Mouse (Mus musculus) limb, embryonic 14.5 days (tissue): ENCODE measurements around the gene Prdx4. TPM values are rescaled to one million over a fixed set of nuclear protein-coding genes. Genes with fewer than 3 reads are reported as not detected.

Experiments used
- ATAC-seq: fragments of 200-750 bp; cut with Nextera tagmentation; 2 replicates; pipeline ENCODE4 v1.8.0; 2017; ENCODE audit warnings: low read depth, moderate number of reproducible peaks, moderate TSS enrichment; ENCODE audit not compliant: low FRiP score
- DNase-seq: peaks from one replicate; pipeline ENCODE4 v3.0.0-alpha.2; 2015; ENCODE audit warnings: low spot score
- H3K27ac ChIP-seq: fragments of 300-500 bp; sonication (generic); replicated peaks from 2 replicates; pipeline ENCODE4 v1.5.1; 2014; ENCODE audit warnings: low read depth, mild to moderate bottlenecking, low read length, moderate library complexity, mixed read lengths
- H3K27me3 ChIP-seq: fragments of 300-500 bp; sonication (generic); 2 replicates; pipeline ENCODE4 v1.6.1; 2014; ENCODE audit warnings: low read length, mixed read lengths; ENCODE audit not compliant: control insufficient read depth, insufficient read depth
- H3K36me3 ChIP-seq: fragments of 300-500 bp; sonication (generic); 2 replicates; pipeline ENCODE4 v1.6.1; 2014; ENCODE audit warnings: mild to moderate bottlenecking, low read length, moderate library complexity, mixed read lengths; ENCODE audit not compliant: control insufficient read depth, insufficient read depth
- H3K4me1 ChIP-seq: fragments of 300-500 bp; sonication (generic); 2 replicates; pipeline ENCODE4 v1.6.1; 2014; ENCODE audit warnings: antibody characterized with exemption, low read length, mixed read lengths; ENCODE audit not compliant: control insufficient read depth, insufficient read depth
- H3K4me2 ChIP-seq: fragments of 300-500 bp; sonication (generic); replicated peaks from 2 replicates; pipeline ENCODE4 v1.6.1; 2014; ENCODE audit warnings: low read depth, mild to moderate bottlenecking, low read length, moderate library complexity; ENCODE audit not compliant: severe bottlenecking
- H3K4me3 ChIP-seq: fragments of 300-500 bp; sonication (generic); replicated peaks from 2 replicates; pipeline ENCODE4 v1.5.1; 2014; ENCODE audit warnings: low read length
- H3K9ac ChIP-seq: fragments of 300-500 bp; sonication (generic); 2 replicates; pipeline ENCODE4 v1.6.1; 2014; ENCODE audit warnings: mild to moderate bottlenecking, low read depth, low read length, moderate library complexity; ENCODE audit not compliant: severe bottlenecking
- H3K9me3 ChIP-seq: fragments of 300-500 bp; sonication (generic); 2 replicates; pipeline ENCODE4 v1.6.1; 2016; ENCODE audit warnings: low read length; ENCODE audit not compliant: control insufficient read depth
- POLR2A ChIP-seq: fragments of 200-500 bp; IDR thresholded peaks from 2 replicates; pipeline ENCODE4 v1.8.0; 2012; ENCODE audit warnings: inconsistent platforms, mild to moderate bottlenecking, moderate library complexity, borderline replicate concordance; ENCODE audit not compliant: insufficient read depth, insufficient read length; ENCODE audit errors: extremely low read depth
- whole genome bisulfite sequencing: fragments of 180-500 bp; shearing (Covaris S2); extraction: QIAGEN DNeasy Blood & Tissue Kit; methylation state at CpG from one replicate; pipeline ENCODE4 v1.1.7; 2014; 5-methylcytosine and 5-hydroxymethylcytosine counted together
- polyA plus RNA-seq, 2 experiments: library from polyadenylated mRNA; depleted of rRNA in 1 of 2; stranded (reverse) in 1 of 2; unstranded in 1 of 2; fragments of >200 nt; fragmentation: Nextera tagmentation in 1 of 2; extraction: Ambion mirVana in 1 of 2; gene quantifications; 2 replicates each; pipeline versions ENCODE4 v1.2.1 to v1.2.3; 2012 to 2014

Gene Prdx4
- polyA plus RNA-seq, 2 experiments: 231 to 328 TPM

DNA sequence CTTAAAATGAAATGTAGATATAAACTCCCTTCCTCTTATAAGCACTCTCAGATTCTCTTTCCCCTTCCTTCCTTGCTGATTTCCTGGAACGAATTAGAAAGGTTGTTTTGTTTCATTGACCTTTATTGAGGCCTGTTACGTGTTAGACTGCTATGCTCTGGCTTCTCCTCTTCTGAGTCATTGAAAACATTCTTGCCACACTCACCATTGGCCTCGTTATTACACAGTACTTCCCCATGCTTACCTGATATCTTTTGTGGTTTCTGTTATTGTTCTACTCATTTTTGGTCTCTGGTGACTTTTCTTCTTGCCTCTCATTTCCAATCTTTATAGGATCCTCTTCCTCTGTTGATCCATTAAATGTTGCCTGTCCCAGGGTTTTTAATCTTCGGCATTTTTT lies 62.1 kb downstream of the Prdx4 start:
- H3K36me3 ChIP-seq: no peaks in the 10 kb centered on the region
- 65% methylated on average over 4 of the region's 4 CpGs for WGBS
- H3K9ac ChIP-seq: no peak overlapping the region
- no peak overlapping the region for H3K27ac ChIP-seq
- DNase-seq: no peak
- TF ChIP-seq POLR2A: no peak
- no peaks in the 10 kb centered on the region for H3K4me1 ChIP-seq
- no peak overlapping the region for H3K4me2 ChIP-seq
- no peaks in the 10 kb centered on the region for H3K27me3 ChIP-seq
- no peaks in the 10 kb centered on the region for H3K9me3 ChIP-seq
- H3K4me3 ChIP-seq: no peak overlapping the region
- ATAC-seq: no peak

Other genes starting within 250 kb of the Prdx4 start
- not detected in 2 replicates for gene Magea2, start 247.1 kb downstream of the Prdx4 start, polyA plus RNA-seq (2012; rRNA removed)
- not detected in 2 replicates for gene Magea2, start 247.1 kb downstream of the Prdx4 start, polyA plus RNA-seq (2014; fragmentation: Nextera tagmentation; extraction: Ambion mirVana)
- not detected in 2 replicates for gene Cldn34b2, start 212.3 kb downstream of the Prdx4 start, polyA plus RNA-seq (2012; rRNA removed)
- not detected in 2 replicates for gene Cldn34b2, start 212.3 kb downstream of the Prdx4 start, polyA plus RNA-seq (2014; fragmentation: Nextera tagmentation; extraction: Ambion mirVana)
- 60.7 and 77.5 TPM in 2 replicates for gene Sat1, start 124.3 kb downstream of the Prdx4 start, polyA plus RNA-seq (2012; rRNA removed)
- 160 and 163 TPM in 2 replicates for gene Sat1, start 124.3 kb downstream of the Prdx4 start, polyA plus RNA-seq (2014; fragmentation: Nextera tagmentation; extraction: Ambion mirVana)
- gene Acot9, start 78.3 kb downstream of the Prdx4 start, polyA plus RNA-seq (2012; rRNA removed): 24.1 and 26.5 TPM in 2 replicates
- gene Acot9, start 78.3 kb downstream of the Prdx4 start, polyA plus RNA-seq (2014; fragmentation: Nextera tagmentation; extraction: Ambion mirVana): 53.0 and 55.0 TPM in 2 replicates